Mouse (Mus musculus): ENCODE measurements around the gene Abcc6. TPM values are rescaled to one million over a fixed set of nuclear protein-coding genes. Genes with fewer than 3 reads are reported as not detected.

The Abcc6 gene
- polyA plus RNA-seq, 1 experiment from 2014 or later = 0.87 TPM

GRCm38 (mm10) chr7:45922928-45923761, 107.0 kb downstream of the Abcc6 start:
- peak; percentile 95 for ATAC-seq (ENCODE audit: low FRiP score, low TSS enrichment)
- under 1% methylated on average over 37 of the region's 37 CpGs for WGBS
- 0 out of 2 replicates have a peak, but pooled peaks cover 2% of the 10 kb centered on the region for H3K36me3 ChIP-seq (ENCODE audit: insufficient read depth, low read length)
- peak overlapping the region; percentile 65 for H3K9ac ChIP-seq (replicated peaks; ENCODE audit: low read length)
- no peaks in the 10 kb centered on the region for H3K27me3 ChIP-seq (ENCODE audit: insufficient read depth, low read length)
- H3K4me2 ChIP-seq (replicated peaks; ENCODE audit: low read depth, low read length) = peak overlapping the region; percentile 68
- H3K27ac ChIP-seq (ENCODE audit: low read length) = peak overlapping the region; percentile 97
- H3K9me3 ChIP-seq (ENCODE audit: low read length) = no peaks in the 10 kb centered on the region
- H3K4me1 ChIP-seq (ENCODE audit: insufficient read depth, low read length) = peaks cover 48% of the 10 kb centered on the region
- H3K4me3 ChIP-seq (ENCODE audit: low read length) = peak overlapping the region; percentile 53

- Histone ChIP-seq H3K4me3 (ENCODE audit: low read length) (no peak overlapping the region), H3K9ac (replicated peaks; ENCODE audit: low read length) (peak overlapping the region; percentile 63), H3K4me2 (replicated peaks; ENCODE audit: low read depth, low read length) (peak overlapping the region; percentile 68), H3K36me3 (ENCODE audit: insufficient read depth, low read length) (0 out of 2 replicates have a peak, but pooled peaks cover 2% of the 10 kb centered on the region), H3K27me3 (ENCODE audit: insufficient read depth, low read length) (no peaks in the 10 kb centered on the region), H3K4me1 (ENCODE audit: insufficient read depth, low read length) (peaks cover 59% of the 10 kb centered on the region), H3K9me3 (ENCODE audit: low read length) (no peaks in the 10 kb centered on the region), H3K27ac (ENCODE audit: low read length) (peak overlapping the region; percentile 97)
- WGBS = 81% methylated on average over 12 of the region's 12 CpGs
- ATAC-seq (ENCODE audit: low FRiP score, low TSS enrichment) = no peak
These were observed 108.0 kb downstream of the Abcc6 start for GRCm38 (mm10) chr7:45921950-45922600.

GRCm38 (mm10) chr7:45921242-45921621, 108.9 kb downstream of the Abcc6 start, which contains the start of gene Emp3:
Gene Emp3, minus strand, starts transcription at chr7:45921404.
- Histone ChIP-seq H3K9me3 (ENCODE audit: low read length) (no peaks in the 10 kb centered on the region), H3K36me3 (ENCODE audit: insufficient read depth, low read length) (0 out of 2 replicates have a peak, but pooled peaks cover 2% of the 10 kb centered on the region), H3K27me3 (ENCODE audit: insufficient read depth, low read length) (no peaks in the 10 kb centered on the region), H3K9ac (replicated peaks; ENCODE audit: low read length) (peak within 1 kb of the TSS; percentile 67), H3K27ac (ENCODE audit: low read length) (peak within 1 kb of the TSS; percentile 97), H3K4me1 (ENCODE audit: insufficient read depth, low read length) (peaks cover 66% of the 10 kb centered on the region), H3K4me2 (replicated peaks; ENCODE audit: low read depth, low read length) (peak within 1 kb of the TSS; percentile 61), H3K4me3 (ENCODE audit: low read length) (peak within 1 kb of the TSS; percentile 55)
- 18% methylated on average over 9 of the region's 9 CpGs for whole genome bisulfite sequencing
- no peak for ATAC-seq (ENCODE audit: low FRiP score, low TSS enrichment)

DNA sequence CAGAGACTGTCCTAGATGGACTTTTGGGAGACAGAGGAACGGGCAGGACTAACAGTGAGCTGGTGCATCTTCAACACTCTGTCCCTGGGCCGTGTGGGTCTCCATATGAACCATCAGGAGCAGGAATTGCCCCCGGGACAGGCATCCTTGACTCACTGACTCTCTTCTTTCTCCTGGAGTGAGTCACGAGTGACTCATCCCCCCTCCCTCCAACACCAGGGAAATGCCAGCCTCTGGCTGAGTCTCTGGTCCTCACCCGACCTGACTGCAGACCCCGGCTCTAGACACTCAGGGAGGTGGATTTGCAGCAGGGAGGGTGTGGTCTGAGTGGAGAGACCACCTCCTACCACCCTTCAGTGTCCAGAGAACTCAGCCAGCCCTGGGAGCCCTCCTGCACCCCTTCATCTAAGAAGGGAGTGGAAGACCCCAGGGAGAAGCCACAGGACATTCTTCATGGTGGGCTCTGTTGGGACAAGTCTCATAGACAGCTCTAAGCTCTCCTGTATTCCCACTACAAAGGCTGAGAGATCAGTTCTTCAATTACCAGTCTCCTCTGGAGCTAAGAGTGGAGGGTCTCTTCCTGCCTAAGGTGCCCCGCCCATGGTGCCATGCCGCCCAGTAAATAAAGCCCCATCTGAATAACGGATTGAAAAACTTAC, 109.4 kb downstream of the Abcc6 start:
- Histone ChIP-seq H3K9me3 (ENCODE audit: low read length) (no peaks in the 10 kb centered on the region), H3K9ac (replicated peaks; ENCODE audit: low read length) (peak overlapping the region; percentile 67), H3K4me2 (replicated peaks; ENCODE audit: low read depth, low read length) (peak overlapping the region; percentile 61), H3K4me3 (ENCODE audit: low read length) (peak overlapping the region; percentile 55), H3K27me3 (ENCODE audit: insufficient read depth, low read length) (no peaks in the 10 kb centered on the region), H3K4me1 (ENCODE audit: insufficient read depth, low read length) (peaks cover 71% of the 10 kb centered on the region), H3K36me3 (ENCODE audit: insufficient read depth, low read length) (0 out of 2 replicates have a peak, but pooled peaks cover 2% of the 10 kb centered on the region), H3K27ac (ENCODE audit: low read length) (peak overlapping the region; percentile 97)
- no peak for ATAC-seq (ENCODE audit: low FRiP score, low TSS enrichment)
- WGBS = 12% methylated on average over 9 of the region's 9 CpGs

DNA sequence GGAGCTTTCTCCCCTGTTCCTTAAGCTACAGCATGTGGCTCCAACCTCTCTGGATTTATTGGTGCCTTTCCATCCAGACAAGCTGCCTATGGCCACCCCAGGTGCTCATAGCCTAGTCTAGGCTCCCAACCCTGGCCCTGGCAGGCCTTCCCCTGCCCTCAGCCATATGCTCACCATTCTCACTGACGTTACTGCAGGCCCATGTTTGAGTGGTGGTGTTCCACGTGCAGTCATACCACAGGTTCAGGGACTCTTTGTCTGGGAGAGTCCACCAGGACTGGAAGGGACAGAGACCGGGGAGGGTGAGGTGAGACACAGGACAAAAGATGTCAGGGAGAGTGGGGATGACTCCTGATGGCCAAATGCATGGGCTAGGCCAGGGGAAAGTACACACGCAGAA, 110.3 kb downstream of the Abcc6 start:
- H3K9me3 ChIP-seq (ENCODE audit: low read length) = no peaks in the 10 kb centered on the region
- 0 out of 2 replicates have a peak, but pooled peaks cover 2% of the 10 kb centered on the region for H3K36me3 ChIP-seq (ENCODE audit: insufficient read depth, low read length)
- peak overlapping the region; percentile 67 for H3K9ac ChIP-seq (replicated peaks; ENCODE audit: low read length)
- H3K4me3 ChIP-seq (ENCODE audit: low read length) = peak overlapping the region; percentile 55
- H3K4me1 ChIP-seq (ENCODE audit: insufficient read depth, low read length) = peaks cover 71% of the 10 kb centered on the region
- no peaks in the 10 kb centered on the region for H3K27me3 ChIP-seq (ENCODE audit: insufficient read depth, low read length)
- ATAC-seq (ENCODE audit: low FRiP score, low TSS enrichment) = no peak
- peak overlapping the region; percentile 61 for H3K4me2 ChIP-seq (replicated peaks; ENCODE audit: low read depth, low read length)
- 65% methylated on average over 4 of the region's 4 CpGs for WGBS
- H3K27ac ChIP-seq (ENCODE audit: low read length) = peak overlapping the region; percentile 12; the same call in 1 of the 2 replicates

DNA sequence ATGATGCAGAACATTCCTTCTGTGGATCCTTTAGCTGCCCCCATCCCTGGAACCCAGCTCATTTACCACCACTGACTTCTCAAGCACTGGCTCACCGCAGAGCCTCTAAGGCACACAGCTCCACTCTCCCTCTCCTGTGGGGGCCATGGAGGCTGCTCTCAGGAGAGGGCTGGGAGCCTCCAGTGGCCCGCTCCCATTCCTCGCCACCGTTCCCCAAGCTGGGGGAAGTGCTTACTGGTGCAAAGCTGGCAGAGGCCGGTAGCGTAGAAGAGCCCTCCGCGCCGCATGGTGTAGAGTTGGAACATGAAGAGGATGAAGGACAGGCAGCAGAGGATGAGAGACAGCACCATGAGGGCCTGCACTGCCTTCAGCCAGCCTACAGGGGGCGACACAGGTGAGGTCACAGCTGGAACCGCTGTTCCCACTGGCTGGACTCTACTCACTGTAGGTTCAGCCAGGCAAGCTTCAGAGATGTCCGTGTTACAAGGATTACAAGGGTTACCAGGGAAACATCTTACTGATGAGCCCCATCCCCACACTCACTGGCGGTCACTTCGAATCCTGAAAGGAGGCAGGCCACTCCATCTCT, 110.9 kb downstream of the Abcc6 start:
- peak overlapping the region; percentile 55 for H3K4me3 ChIP-seq (ENCODE audit: low read length)
- H3K4me2 ChIP-seq (replicated peaks; ENCODE audit: low read depth, low read length) = peak overlapping the region; percentile 61
- no peak for ATAC-seq (ENCODE audit: low FRiP score, low TSS enrichment)
- H3K27ac ChIP-seq (ENCODE audit: low read length) = peak overlapping the region; percentile 12
- H3K27me3 ChIP-seq (ENCODE audit: insufficient read depth, low read length) = no peaks in the 10 kb centered on the region
- 0 out of 2 replicates have a peak, but pooled peaks cover 2% of the 10 kb centered on the region for H3K36me3 ChIP-seq (ENCODE audit: insufficient read depth, low read length)
- 77% methylated on average over 14 of the region's 14 CpGs for WGBS
- H3K9me3 ChIP-seq (ENCODE audit: low read length) = no peaks in the 10 kb centered on the region
- H3K9ac ChIP-seq (replicated peaks; ENCODE audit: low read length) = no peak overlapping the region
- peaks cover 66% of the 10 kb centered on the region for H3K4me1 ChIP-seq (ENCODE audit: insufficient read depth, low read length)

DNA sequence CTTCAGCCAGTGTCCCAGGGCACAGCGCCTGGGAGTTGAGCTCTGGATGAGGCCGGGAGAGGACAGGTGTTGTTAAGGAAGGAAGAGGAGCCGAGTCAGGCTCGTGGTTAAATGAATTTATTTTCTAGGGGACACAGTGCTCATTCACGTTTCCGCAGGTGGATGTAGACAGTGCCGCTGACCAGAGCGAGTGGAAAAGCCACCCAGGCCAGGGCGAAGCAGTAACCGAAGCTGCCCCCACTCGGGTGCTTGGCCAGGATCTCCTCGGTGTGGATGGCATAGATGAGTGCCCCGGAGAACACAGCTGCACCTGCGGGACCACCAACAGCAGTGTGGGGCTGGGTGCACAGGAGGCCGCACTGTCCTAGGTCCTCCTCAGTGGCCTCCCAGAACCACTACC, 112.2 kb downstream of the Abcc6 start:
- H3K4me2 ChIP-seq (replicated peaks; ENCODE audit: low read depth, low read length) = peak overlapping the region; percentile 49; the same call in 1 of the 2 replicates
- no peaks in the 10 kb centered on the region for H3K9me3 ChIP-seq (ENCODE audit: low read length)
- H3K4me3 ChIP-seq (ENCODE audit: low read length) = no peak overlapping the region
- no peak for ATAC-seq (ENCODE audit: low FRiP score, low TSS enrichment)
- peaks cover 64% of the 10 kb centered on the region for H3K4me1 ChIP-seq (ENCODE audit: insufficient read depth, low read length)
- H3K36me3 ChIP-seq (ENCODE audit: insufficient read depth, low read length) = 0 out of 2 replicates have a peak, but pooled peaks cover 2% of the 10 kb centered on the region
- no peaks in the 10 kb centered on the region for H3K27me3 ChIP-seq (ENCODE audit: insufficient read depth, low read length)
- 70% methylated on average over 15 of the region's 15 CpGs for WGBS
- peak overlapping the region; percentile 55 for H3K9ac ChIP-seq (replicated peaks; ENCODE audit: low read length)
- H3K27ac ChIP-seq (ENCODE audit: low read length) = peak overlapping the region; percentile 80
